Mouse (Mus musculus) forebrain, embryonic 10.5 days (tissue): ENCODE measurements at regions not wholly inside any gene's neighbourhood (a gene's known extent, or its start where the extent isn't known, plus 50 kb on each side); places are given as distances from the start of the nearest gene placed in this dataset.
"Not testable (repeated sequence)": the region's sequence is repeated elsewhere in the genome, so short reads cannot be mapped to it uniquely, and the experiment has no call there.

ENCODE experiments used
- DNase-seq: peaks from one replicate; pipeline ENCODE4 v3.0.0-alpha.2; 2017; ENCODE audit warnings: low spot score; ENCODE audit errors: extremely low spot score
- H3K27ac ChIP-seq: fragments of 300-500 bp; sonication (generic); 2 replicates; pipeline ENCODE4 v1.5.1; 2016; ENCODE audit warnings: mild to moderate bottlenecking
- H3K27me3 ChIP-seq: fragments of 300-500 bp; sonication (generic); 2 replicates; pipeline ENCODE4 v1.6.1; 2016; ENCODE audit warnings: mild to moderate bottlenecking; ENCODE audit not compliant: poor library complexity, severe bottlenecking
- H3K36me3 ChIP-seq: fragments of 300-500 bp; sonication (generic); replicated peaks from 2 replicates; pipeline ENCODE4 v1.6.1; 2016; ENCODE audit warnings: mild to moderate bottlenecking, moderate library complexity
- H3K4me1 ChIP-seq: fragments of 300-500 bp; sonication (generic); 2 replicates; pipeline ENCODE4 v1.6.1; 2016
- H3K4me3 ChIP-seq: fragments of 300-500 bp; sonication (generic); 2 replicates; pipeline ENCODE4 v1.5.1; 2016; ENCODE audit warnings: mild to moderate bottlenecking, moderate library complexity
- H3K9me3 ChIP-seq: fragments of 300-500 bp; sonication (generic); 2 replicates; pipeline ENCODE4 v1.6.1; 2016; ENCODE audit warnings: mild to moderate bottlenecking, moderate library complexity
- WGBS: fragments of 180-500 bp; shearing (Covaris S2); methylation state at CpG from one replicate; pipeline ENCODE4 v1.1.7; 2016; 5-methylcytosine and 5-hydroxymethylcytosine counted together

GRCm38 (mm10) chr1:18058211-18058971, 87.3 kb downstream of the Crisp4 start:
- peak overlapping the region; percentile 79 for H3K27ac ChIP-seq

GRCm38 (mm10) chr1:18057646-18058210, 88.0 kb downstream of the Crisp4 start:
- Histone ChIP-seq H3K4me1 (peaks cover 26% of the 10 kb centered on the region), H3K27ac (peak overlapping the region; percentile 79; the same call in 1 of the 2 replicates), H3K27me3 (peaks cover 58% of the 10 kb centered on the region), H3K4me3 (peak overlapping the region; percentile 67), H3K36me3 (no peaks in the 10 kb centered on the region), H3K9me3 (no peaks in the 10 kb centered on the region)
- under 1% methylated on average over 26 of the region's 26 CpGs for WGBS
- peak; percentile 50 for DNase-seq

More at GRCm38 (mm10) chr1:18058211-18058971, 87.3 kb downstream of the Crisp4 start:
- Histone ChIP-seq H3K4me3 (peak overlapping the region; percentile 67), H3K36me3 (no peaks in the 10 kb centered on the region), H3K4me1 (peaks cover 26% of the 10 kb centered on the region), H3K27me3 (peaks cover 58% of the 10 kb centered on the region), H3K9me3 (no peaks in the 10 kb centered on the region)
- WGBS = under 1% methylated on average over 77 of the region's 77 CpGs
- peak; percentile 59 for DNase-seq

DNA sequence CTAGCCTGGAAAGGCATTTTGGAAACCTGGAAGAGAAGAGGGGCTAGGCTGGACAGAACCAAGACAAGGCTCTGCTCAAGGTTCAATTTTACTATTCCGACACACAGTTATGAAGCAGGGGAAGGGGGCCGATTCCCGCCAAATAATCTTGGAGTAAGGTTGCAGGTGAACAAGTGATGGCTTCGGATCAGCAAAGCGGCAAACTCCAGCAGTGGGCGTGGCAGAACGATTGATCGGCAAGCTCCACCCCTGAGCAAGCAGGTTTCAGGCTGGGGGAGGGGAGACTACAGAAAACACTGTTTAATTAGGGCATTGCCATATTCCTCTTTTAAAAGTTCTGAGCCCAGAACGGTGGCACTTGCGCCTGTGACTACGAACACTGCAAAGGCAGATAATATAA, 88.7 kb downstream of the Crisp4 start:
- Histone ChIP-seq H3K4me1 (peaks cover 26% of the 10 kb centered on the region), H3K27me3 (peaks cover 58% of the 10 kb centered on the region), H3K4me3 (peak overlapping the region; percentile 67)
- WGBS = 6% methylated on average over 11 of the region's 11 CpGs
- not testable (repeated sequence) for H3K9me3 ChIP-seq, H3K36me3 ChIP-seq, H3K27ac ChIP-seq
- DNase-seq = peak; percentile 16

- DNase-seq = no peak
- no peaks in the 10 kb centered on the region for H3K9me3 ChIP-seq
- no peaks in the 10 kb centered on the region for H3K36me3 ChIP-seq
- H3K27ac ChIP-seq = no peak overlapping the region
- no peaks in the 10 kb centered on the region for H3K27me3 ChIP-seq
- H3K4me1 ChIP-seq = no peaks in the 10 kb centered on the region
- WGBS = 61% methylated on average over 3 of the region's 3 CpGs
- no peak overlapping the region for H3K4me3 ChIP-seq
Measured at GRCm38 (mm10) chr1:18030226-18030625, 115.5 kb downstream of the Crisp4 start.

DNA sequence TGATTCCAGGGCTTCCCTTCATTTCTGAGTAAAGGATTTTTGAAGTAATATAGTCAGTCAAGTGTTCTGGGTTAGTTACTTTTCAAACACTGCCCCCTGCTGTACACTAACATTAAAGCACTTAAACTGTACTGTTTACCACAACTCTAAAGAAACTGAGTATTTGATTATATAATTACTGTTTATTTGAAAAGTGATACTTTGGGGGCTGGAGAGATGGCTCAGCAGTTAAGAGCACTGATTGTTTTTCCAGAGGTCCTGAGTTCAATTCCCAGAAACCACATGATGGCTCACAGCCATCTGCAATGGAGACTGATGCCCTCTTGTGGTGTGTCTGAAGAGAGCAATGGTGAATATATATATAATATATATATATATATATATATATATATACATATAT, 132.8 kb downstream of the Crisp4 start:
- not testable (repeated sequence) for H3K4me1 ChIP-seq, H3K27ac ChIP-seq, H3K9me3 ChIP-seq, DNase-seq, H3K27me3 ChIP-seq, H3K36me3 ChIP-seq, H3K4me3 ChIP-seq

DNA sequence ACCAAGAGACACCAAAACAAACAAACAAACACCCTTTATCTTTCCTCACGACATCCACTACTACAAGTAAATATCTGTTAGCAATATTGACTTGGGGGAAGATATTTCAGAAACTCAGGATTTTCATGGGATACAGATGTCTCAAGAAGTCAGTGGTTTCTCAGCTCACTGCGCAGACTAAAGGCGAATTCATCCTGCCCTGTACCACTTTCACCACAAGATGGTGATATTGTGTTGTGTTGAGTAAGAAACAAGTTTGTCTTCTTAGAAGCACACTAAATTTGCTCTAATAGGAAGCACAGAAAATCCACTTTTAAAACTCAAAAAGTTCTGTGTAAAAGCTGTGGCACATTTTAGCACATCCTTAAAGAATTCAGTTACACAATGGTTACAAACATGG, 165.1 kb downstream of the Crisp4 start:
- Histone ChIP-seq H3K4me3 (no peak overlapping the region), H3K27me3 (no peaks in the 10 kb centered on the region), H3K27ac (no peak overlapping the region), H3K9me3 (no peaks in the 10 kb centered on the region), H3K4me1 (no peaks in the 10 kb centered on the region), H3K36me3 (no peaks in the 10 kb centered on the region)
- WGBS = 20% methylated on average over 3 of the region's 3 CpGs
- DNase-seq = peak; percentile 19

DNA sequence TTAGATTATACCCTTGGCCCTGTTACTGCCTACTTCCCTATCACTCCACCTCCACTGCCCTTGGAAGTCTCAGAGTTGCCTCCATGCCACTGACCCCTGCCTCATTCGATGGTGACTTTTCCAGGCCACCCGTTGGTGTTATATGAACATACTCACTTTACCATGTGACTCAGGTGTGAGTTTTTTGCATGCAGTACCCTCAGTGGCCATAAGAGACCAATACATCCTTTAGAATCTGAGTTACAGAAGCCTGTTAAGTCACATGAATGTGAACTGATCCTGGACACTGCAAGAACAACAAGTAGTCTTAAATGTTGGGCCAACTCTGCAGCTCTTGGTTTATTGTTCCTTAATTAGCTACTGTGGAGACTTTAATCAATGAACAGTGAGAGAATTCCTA, 167.6 kb downstream of the Crisp4 start:
- DNase-seq = no peak
- no peak overlapping the region for H3K4me3 ChIP-seq
- H3K27me3 ChIP-seq = no peaks in the 10 kb centered on the region
- H3K4me1 ChIP-seq = no peaks in the 10 kb centered on the region
- H3K27ac ChIP-seq = no peak overlapping the region
- 82% methylated on average over 2 of the region's 2 CpGs for WGBS
- no peaks in the 10 kb centered on the region for H3K36me3 ChIP-seq
- no peaks in the 10 kb centered on the region for H3K9me3 ChIP-seq

DNA sequence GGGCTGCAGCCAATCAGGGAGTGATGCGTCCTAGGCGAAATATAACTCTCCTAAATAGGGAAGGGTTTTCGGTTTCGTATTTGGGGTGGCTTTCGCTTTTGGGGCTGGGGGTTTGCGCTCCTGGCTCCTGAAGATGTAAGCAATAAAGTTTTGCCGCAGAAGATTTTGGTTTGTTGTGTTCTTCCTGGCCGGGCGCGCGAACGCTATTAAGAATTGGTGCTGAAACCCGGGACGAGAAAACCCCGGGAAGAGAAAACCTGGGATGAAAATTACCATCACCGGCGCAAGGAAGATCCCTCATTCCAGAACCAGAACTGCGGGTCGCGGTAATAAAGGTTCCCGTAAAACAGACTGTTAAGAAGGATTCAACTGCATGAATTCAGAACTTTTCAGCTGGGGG, 188.8 kb downstream of the Crisp4 start:
- H3K27me3 ChIP-seq, H3K36me3 ChIP-seq, H3K27ac ChIP-seq, H3K4me3 ChIP-seq, H3K9me3 ChIP-seq, DNase-seq, H3K4me1 ChIP-seq: not testable (repeated sequence)
- 93% methylated on average over 18 of the region's 21 CpGs for WGBS

- H3K4me3 ChIP-seq, H3K4me1 ChIP-seq, H3K36me3 ChIP-seq, H3K27ac ChIP-seq, H3K9me3 ChIP-seq, H3K27me3 ChIP-seq, DNase-seq: not testable (repeated sequence)
- 65% methylated on average over 4 of the region's 4 CpGs for WGBS
Measured at GRCm38 (mm10) chr1:17932108-17932810, 213.4 kb downstream of the Crisp4 start.
